Mouse (Mus musculus) CH12.LX (cell line): Measurements from ENCODE around the gene Slc30a2. TPM values are rescaled to one million over a fixed set of nuclear protein-coding genes. Genes with fewer than 3 reads are reported as not detected.
"Not testable (repeated sequence)": the region's sequence is repeated elsewhere in the genome, so short reads cannot be mapped to it uniquely, and the experiment has no call there.

Experiments
- DNase-seq: peaks from one replicate; pipeline ENCODE4 v3.0.0-alpha.2; 2013; ENCODE audit errors: extremely low read depth
- H3K27ac ChIP-seq: 2 replicates; pipeline ENCODE4 v1.5.1; 2012; ENCODE audit warnings: low read depth, mild to moderate bottlenecking, control low read depth, moderate library complexity; ENCODE audit not compliant: insufficient read depth
- H3K27me3 ChIP-seq: replicated peaks from 2 replicates; pipeline ENCODE3; 2012; ENCODE audit warnings: inconsistent platforms
- H3K36me3 ChIP-seq, 2 experiments: replicated peaks in 1 of 2; 2 replicates each; pipeline versions ENCODE3 to v1.6.1; 2012; ENCODE audit warnings: inconsistent platforms in 1 of 2, low read length in 1 of 2, mild to moderate bottlenecking in 1 of 2, mixed read lengths in 1 of 2, moderate library complexity in 1 of 2; ENCODE audit not compliant: control insufficient read depth in 1 of 2, insufficient read depth in 1 of 2
- H3K4me1 ChIP-seq, 2 experiments: 2 replicates each; pipeline ENCODE4 v1.6.1; 2012; ENCODE audit warnings: inconsistent platforms in 1 of 2, moderate library complexity in 1 of 2; ENCODE audit not compliant: insufficient read depth in 2 of 2, control insufficient read depth in 1 of 2
- H3K4me2 ChIP-seq: 2 replicates; pipeline ENCODE4 v1.6.1; 2012; ENCODE audit warnings: low read depth, mild to moderate bottlenecking, control low read depth; ENCODE audit not compliant: poor library complexity, insufficient read depth, severe bottlenecking
- H3K4me3 ChIP-seq, 3 experiments: fragments of 150-350 bp in 1 of 3; sonication (generic) in 1 of 3; replicated peaks in 1 of 3; 2 replicates each; pipeline versions ENCODE3 to v1.5.1; 2011 to 2012; ENCODE audit warnings: low read depth in 2 of 3, low read length in 2 of 3, mild to moderate bottlenecking in 2 of 3, moderate library complexity in 2 of 3, control low read depth in 1 of 3, improper control_type of control experiment in 1 of 3, inconsistent platforms in 1 of 3, mixed read lengths in 1 of 3; ENCODE audit not compliant: poor library complexity in 1 of 3
- H3K79me2 ChIP-seq: replicated peaks from 2 replicates; pipeline ENCODE4 v1.6.1; 2012; ENCODE audit warnings: mild to moderate bottlenecking, moderate library complexity; ENCODE audit not compliant: control insufficient read depth, poor library complexity, insufficient read depth, severe bottlenecking; ENCODE audit errors: extremely low read depth
- H3K9ac ChIP-seq: 2 replicates; pipeline ENCODE4 v1.6.1; 2012; ENCODE audit warnings: low read depth, mild to moderate bottlenecking, control low read depth, moderate library complexity; ENCODE audit not compliant: insufficient read depth
- H3K9me3 ChIP-seq: replicated peaks from 2 replicates; pipeline ENCODE3; 2012; ENCODE audit warnings: low read length, inconsistent platforms, mixed read lengths
- BHLHE40 ChIP-seq: IDR thresholded peaks from 2 replicates; pipeline ENCODE4 v1.6.1; 2011; ENCODE audit warnings: mild to moderate bottlenecking, low read depth, low read length, improper control_type of control experiment
- CHD1 ChIP-seq: IDR thresholded peaks from 2 replicates; pipeline ENCODE4 v1.6.1; 2012; ENCODE audit warnings: low read depth, low read length, improper control_type of control experiment, inconsistent platforms
- E2F4 ChIP-seq: IDR thresholded peaks from 2 replicates; pipeline ENCODE4 v1.6.1; 2011; ENCODE audit warnings: low read depth, low read length, improper control_type of control experiment; ENCODE audit not compliant: insufficient replicate concordance
- HCFC1 ChIP-seq: IDR thresholded peaks from 2 replicates; pipeline ENCODE4 v1.6.1; 2012; ENCODE audit warnings: low read depth, mild to moderate bottlenecking, inconsistent platforms, low read length, improper control_type of control experiment
- JUND ChIP-seq: conservative IDR thresholded peaks from 2 replicates; pipeline ENCODE4 v1.6.1; 2011; ENCODE audit warnings: low read depth, low read length, improper control_type of control experiment
- KAT2A ChIP-seq: IDR thresholded peaks from 2 replicates; pipeline ENCODE4 v1.6.1; 2012; ENCODE audit warnings: low read length, improper control_type of control experiment, inconsistent platforms; ENCODE audit not compliant: insufficient replicate concordance
- MAX ChIP-seq: IDR thresholded peaks from 2 replicates; pipeline ENCODE4 v1.6.1; 2011; ENCODE audit warnings: low read length, improper control_type of control experiment
- MEF2A ChIP-seq: IDR thresholded peaks from 2 replicates; pipeline ENCODE4 v1.6.1; 2014; ENCODE audit warnings: low read depth, mild to moderate bottlenecking, inconsistent platforms, low read length, improper control_type of control experiment, borderline replicate concordance
- NELFE ChIP-seq: IDR thresholded peaks from 2 replicates; pipeline ENCODE4 v1.6.1; 2011; ENCODE audit warnings: low read depth, low read length, improper control_type of control experiment
- PAX5 ChIP-seq: IDR thresholded peaks from 2 replicates; pipeline ENCODE4 v1.6.1; 2012; ENCODE audit warnings: low read length, inconsistent platforms, mixed read lengths
- POLR2A ChIP-seq: IDR thresholded peaks from 2 replicates; pipeline ENCODE4 v1.6.1; 2011; ENCODE audit warnings: low read depth, mild to moderate bottlenecking, improper control_type of control experiment, low read length
- POLR2AphosphoS2 ChIP-seq: IDR thresholded peaks from 2 replicates; pipeline ENCODE4 v1.6.1; 2011; ENCODE audit warnings: low read depth, low read length, improper control_type of control experiment
- SIN3A ChIP-seq: IDR thresholded peaks from 2 replicates; pipeline ENCODE4 v1.6.1; 2012; ENCODE audit warnings: low read length, improper control_type of control experiment, inconsistent platforms
- SMC3 ChIP-seq: IDR thresholded peaks from 2 replicates; pipeline ENCODE4 v1.6.1; 2011; ENCODE audit warnings: low read depth, low read length, improper control_type of control experiment
- UBTF ChIP-seq: IDR thresholded peaks from 2 replicates; pipeline ENCODE4 v1.6.1; 2012; ENCODE audit warnings: low read depth, mild to moderate bottlenecking, inconsistent platforms, low read length, improper control_type of control experiment, moderate library complexity
- USF2 ChIP-seq: conservative IDR thresholded peaks from 2 replicates; pipeline ENCODE4 v1.6.1; 2011; ENCODE audit warnings: low read depth, low read length, improper control_type of control experiment
- ZKSCAN1 ChIP-seq: IDR thresholded peaks from 2 replicates; pipeline ENCODE4 v1.6.1; 2012; ENCODE audit warnings: low read depth, inconsistent platforms, low read length, improper control_type of control experiment, borderline replicate concordance
- ZNF384 ChIP-seq: IDR thresholded peaks from 2 replicates; pipeline ENCODE4 v1.6.1; 2012; ENCODE audit warnings: low read depth, low read length, improper control_type of control experiment, inconsistent platforms
- dilution Hi-C: fragments of 300-500 bp; cut with MboI; formaldehyde crosslinking; loops from 2 replicates; pipeline ENCODE4 v1.14.3; 2020; ENCODE audit warnings: low sequenced_read_pairs; ENCODE audit not compliant: extremely low pct_unique_long_range_greater_than_20kb, extremely low pct_ligation_motif_present
- in situ Hi-C: fragments of 300-500 bp; cut with MboI; formaldehyde crosslinking; loops from 3 replicates; pipeline ENCODE4 v1.14.3; 2019; ENCODE audit warnings: low sequenced_read_pairs, low pct_ligation_motif_present, low pct_unique_long_range_greater_than_20kb, mixed read lengths
- polyA plus RNA-seq: library from polyadenylated mRNA; unstranded; fragments of >175 nt; gene quantifications from 2 replicates; pipeline ENCODE4 v1.2.1, GENCODE M21; 2012; ENCODE audit warnings: low read depth; ENCODE audit not compliant: insufficient read length
- total RNA-seq, 2 experiments: library from RNA; depleted of rRNA; stranded (reverse); fragments of 300-350 nt in 1 of 2; fragments of >200 nt in 1 of 2; gene quantifications; 2 replicates each; pipeline ENCODE4 v1.2.3; 2012 to 2014

Slc30a2 gene
- total and polyA plus RNA-seq, 3 experiments: 5.1 to 22.4 (median 8.9) TPM

- Histone ChIP-seq H3K27me3 (no peaks in the 10 kb centered on the region), H3K9ac (no peak overlapping the region), H3K9me3 (no peaks in the 10 kb centered on the region), H3K4me3 (no peak overlapping the region), H3K4me1 (peaks cover 0 to 8% of the 10 kb centered on the region in 2 experiments; a peak in 2 of 4 replicates), H3K36me3 (no peaks in the 10 kb centered on the region), H3K27ac (no peak overlapping the region), H3K4me2 (no peak overlapping the region), H3K79me2 (no peaks in the 10 kb centered on the region)
- in situ Hi-C loops (no loop called here), dilution Hi-C loops (no loop called here)
- no peak for DNase-seq
- TF ChIP-seq SMC3: no peak
- TF ChIP-seq ZNF384: no peak
- TF ChIP-seq USF2: no peak
- no peak for TF ChIP-seq CHD1
These were observed 14.8 kb upstream of the Slc30a2 start for GRCm38 (mm10) chr4:134328151-134328550.

GRCm38 (mm10) chr4:134328832-134329231 is 14.1 kb upstream of the Slc30a2 start:
- in situ Hi-C loops: no loop called here

GRCm38 (mm10) chr4:134330281-134330680 is 12.7 kb upstream of the Slc30a2 start:
- Histone ChIP-seq H3K9me3 (no peaks in the 10 kb centered on the region), H3K4me1 (peaks cover 0 to 8% of the 10 kb centered on the region in 2 experiments; a peak in 2 of 4 replicates), H3K4me2 (no peak overlapping the region), H3K79me2 (no peaks in the 10 kb centered on the region), H3K27ac (no peak overlapping the region), H3K36me3 (no peaks in the 10 kb centered on the region), H3K27me3 (no peaks in the 10 kb centered on the region), H3K9ac (no peak overlapping the region), H3K4me3 (no peak overlapping the region)
- TF ChIP-seq KAT2A (no peak), BHLHE40 (no peak), UBTF (no peak), MAX (no peak), POLR2AphosphoS2 (no peak), HCFC1 (no peak), SIN3A (no peak), PAX5 (no peak), POLR2A (no peak), NELFE (no peak), E2F4 (no peak), JUND (no peak), ZKSCAN1 (no peak), ZNF384 (no peak)
- in situ Hi-C loops: no loop called here
- DNase-seq: no peak
- dilution Hi-C loops: no loop called here

More at GRCm38 (mm10) chr4:134328832-134329231, 14.1 kb upstream of the Slc30a2 start:
- TF ChIP-seq MEF2A (no peak), SMC3 (no peak), E2F4 (no peak)
- Histone ChIP-seq H3K27me3 (no peaks in the 10 kb centered on the region), H3K79me2 (no peaks in the 10 kb centered on the region), H3K9me3 (no peaks in the 10 kb centered on the region), H3K4me2 (no peak overlapping the region), H3K36me3 (no peaks in the 10 kb centered on the region), H3K4me1 (peaks cover 0 to 8% of the 10 kb centered on the region in 2 experiments; a peak in 2 of 4 replicates), H3K27ac (no peak overlapping the region), H3K4me3 (no peak overlapping the region), H3K9ac (no peak overlapping the region)
- dilution Hi-C loops: no loop called here
- no peak for DNase-seq

GRCm38 (mm10) chr4:134341231-134341630 is 1.8 kb upstream of the Slc30a2 start:
- H3K36me3 ChIP-seq, H3K4me3 ChIP-seq, H3K79me2 ChIP-seq, DNase-seq, in situ Hi-C loops, H3K9ac ChIP-seq, H3K4me2 ChIP-seq, dilution Hi-C loops, H3K27ac ChIP-seq, H3K4me1 ChIP-seq, H3K27me3 ChIP-seq: not testable (repeated sequence)
- H3K9me3 ChIP-seq: peaks cover 11% of the 10 kb centered on the region
